Comparison of ENCODE assay signal across 8 mouse cellular contexts in genomic region chr9:22467371-22468169, GRCm38 (mm10). TPM values are rescaled to one million over a fixed set of nuclear protein-coding genes. Genes with fewer than 3 reads are reported as not detected.
DNase-seq lines count a peak whose midpoint lies in the region; ATAC-seq and TF ChIP-seq lines count a peak whose summit lies in the region.

No protein-coding gene starts in this region.

- no peak for TF ChIP-seq POLR2A in ES-Bruce4 (IDR thresholded peaks at IDR 0.05; ENCODE audit: insufficient read depth, low read length)

- under 1% methylated on average over 73 of the region's 73 CpGs for WGBS in embryonic facial prominence, embryonic 10.5 days
- under 1% methylated on average over 58 of the region's 73 CpGs for WGBS in heart, embryonic 16.5 days

- peak overlapping the region; percentile 76 for H3K9ac ChIP-seq in ES-Bruce4 (ENCODE audit: low read depth, poor library complexity, severe bottlenecking)
- peak overlapping the region; percentile 96 for H3K9ac ChIP-seq in heart, embryonic 16.5 days (ENCODE audit: low read length)

- H3K4me2 ChIP-seq in heart, embryonic 16.5 days (ENCODE audit: low read depth, low read length), result peak overlapping the region; percentile 70

- peak; percentile 54 to 57 for DNase-seq in adrenal gland, adult 18-20 months (ENCODE audit: low spot score in 2 of 2)
- DNase-seq in embryonic facial prominence, embryonic 10.5 days (ENCODE audit: low spot score), result no peak
- peak; percentile 38 to 68 for DNase-seq in kidney, postnatal 25 days
- peak; percentile 56 for DNase-seq in lung, postnatal 10 days
- peak; percentile 51 for DNase-seq in retina, embryonic 14.5 days (ENCODE audit: low spot score)
- no peak for DNase-seq in Muller cell, postnatal 12 days (ENCODE audit: inconsistent ontology term)

- H3K27ac ChIP-seq in ES-Bruce4 (ENCODE audit: insufficient read depth, low read length), result no peak overlapping the region
- H3K27ac ChIP-seq in embryonic facial prominence, embryonic 10.5 days (replicated peaks), result peak overlapping the region; percentile 94
- H3K27ac ChIP-seq in heart, embryonic 16.5 days (ENCODE audit: low read length), result peak overlapping the region; percentile 94

- H3K4me1 ChIP-seq in ES-Bruce4 (ENCODE audit: control insufficient read depth, insufficient read depth, low read length), result no peaks in the 10 kb centered on the region
- peaks cover 8% of the 10 kb centered on the region for H3K4me1 ChIP-seq in embryonic facial prominence, embryonic 10.5 days
- H3K4me1 ChIP-seq in heart, embryonic 16.5 days (ENCODE audit: control insufficient read depth, insufficient read depth, low read length), result no peaks in the 10 kb centered on the region; the same call in 1 of the 2 replicates

- ATAC-seq in heart, embryonic 16.5 days (replicated peaks; ENCODE audit: extremely low read depth, insufficient read depth, low FRiP score), result peak; percentile 49

- peak overlapping the region; percentile 92 for H3K4me3 ChIP-seq in ES-Bruce4 (ENCODE audit: low read depth, low read length)
- H3K4me3 ChIP-seq in embryonic facial prominence, embryonic 10.5 days, result peak overlapping the region; percentile 91
- H3K4me3 ChIP-seq in heart, embryonic 16.5 days (ENCODE audit: low read length), result peak overlapping the region; percentile 89

- H3K27me3 ChIP-seq in ES-Bruce4 (ENCODE audit: control insufficient read depth, insufficient read depth, low read length, poor library complexity, severe bottlenecking), result no peaks in the 10 kb centered on the region
- no peaks in the 10 kb centered on the region for H3K27me3 ChIP-seq in embryonic facial prominence, embryonic 10.5 days (replicated peaks; ENCODE audit: low read depth, poor library complexity, severe bottlenecking)
- no peaks in the 10 kb centered on the region for H3K27me3 ChIP-seq in heart, embryonic 16.5 days (ENCODE audit: control insufficient read depth, insufficient read depth, low read length)

- no peak for TF ChIP-seq EP300 in ES-Bruce4 (IDR thresholded peaks at IDR 0.05; ENCODE audit: insufficient read depth, low read depth, low read length)

- no peak for TF ChIP-seq CTCF in ES-Bruce4 (IDR thresholded peaks at IDR 0.05; ENCODE audit: low read depth, low read length)

- H3K9me3 ChIP-seq in ES-Bruce4 (replicated peaks; ENCODE audit: control insufficient read depth, insufficient read depth, low read length, poor library complexity, severe bottlenecking), result no peaks in the 10 kb centered on the region
- no peaks in the 10 kb centered on the region for H3K9me3 ChIP-seq in embryonic facial prominence, embryonic 10.5 days
- no peaks in the 10 kb centered on the region for H3K9me3 ChIP-seq in heart, embryonic 16.5 days (replicated peaks; ENCODE audit: control insufficient read depth, low read length)

- H3K36me3 ChIP-seq in ES-Bruce4 (ENCODE audit: control insufficient read depth, insufficient read depth, low read length, poor library complexity, severe bottlenecking), result peaks cover 3% of the 10 kb centered on the region; the same call in 1 of the 2 replicates
- H3K36me3 ChIP-seq in embryonic facial prominence, embryonic 10.5 days (replicated peaks), result peaks cover 22% of the 10 kb centered on the region
- peaks cover 6% of the 10 kb centered on the region; the same call in 1 of the 2 replicates for H3K36me3 ChIP-seq in heart, embryonic 16.5 days (ENCODE audit: control insufficient read depth, insufficient read depth)

RNA-seq across cellular contexts. Expression of gene Rp9, which starts 2.0 kb away (rescaled TPM):
- 41.5 and 42.8 TPM in 2 replicates for polyA plus RNA-seq in ES-Bruce4 (2011; ENCODE audit: insufficient read depth, insufficient read length, low read depth, missing spikeins)
- total RNA-seq in adrenal gland, adult 18-20 months (2021), result 10 to 100 TPM; 31.6 to 35.5 TPM
- polyA plus RNA-seq in embryonic facial prominence, embryonic 10.5 days (2016; fragmentation: Nextera tagmentation; extraction: Ambion mirVana), result 46.9 and 51.0 TPM in 2 replicates
- 47.3 and 48.4 TPM in 2 replicates for polyA plus RNA-seq in heart, embryonic 16.5 days (2015; fragmentation: Nextera tagmentation; extraction: Ambion mirVana)

RNA-seq across cellular contexts. Expression of gene Bbs9, which starts 7.9 kb away (rescaled TPM):
- polyA plus RNA-seq in ES-Bruce4 (2011; ENCODE audit: insufficient read depth, insufficient read length, low read depth, missing spikeins), result 17.9 and 20.3 TPM in 2 replicates
- total RNA-seq in adrenal gland, adult 18-20 months (2021), result 10 to 100 TPM; 12.5 to 16.5 TPM
- 11.9 and 12.9 TPM in 2 replicates for polyA plus RNA-seq in embryonic facial prominence, embryonic 10.5 days (2016; fragmentation: Nextera tagmentation; extraction: Ambion mirVana)
- 7.9 and 8.1 TPM in 2 replicates for polyA plus RNA-seq in heart, embryonic 16.5 days (2015; fragmentation: Nextera tagmentation; extraction: Ambion mirVana)

RNA-seq across cellular contexts. Expression of gene Gm17545, which starts 13.5 kb away (rescaled TPM):
- polyA plus RNA-seq in ES-Bruce4 (2011; ENCODE audit: insufficient read depth, insufficient read length, low read depth, missing spikeins), result not detected in 2 replicates
- total RNA-seq in adrenal gland, adult 18-20 months (2021), result not detected
- polyA plus RNA-seq in embryonic facial prominence, embryonic 10.5 days (2016; fragmentation: Nextera tagmentation; extraction: Ambion mirVana), result not detected in 2 replicates
- not detected in 2 replicates for polyA plus RNA-seq in heart, embryonic 16.5 days (2015; fragmentation: Nextera tagmentation; extraction: Ambion mirVana)

RNA-seq across cellular contexts. Expression of gene 9530077C05Rik, which starts 56.3 kb away (rescaled TPM):
- 2.7 and 3.8 TPM in 2 replicates for polyA plus RNA-seq in ES-Bruce4 (2011; ENCODE audit: insufficient read depth, insufficient read length, low read depth, missing spikeins)
- 1 to 10 TPM; 3.2 to 5.0 TPM for total RNA-seq in adrenal gland, adult 18-20 months (2021)
- 6.2 and 6.8 TPM in 2 replicates for polyA plus RNA-seq in embryonic facial prominence, embryonic 10.5 days (2016; fragmentation: Nextera tagmentation; extraction: Ambion mirVana)
- polyA plus RNA-seq in heart, embryonic 16.5 days (2015; fragmentation: Nextera tagmentation; extraction: Ambion mirVana), result 3.0 and 3.7 TPM in 2 replicates

Comparison
In these comparisons a context has a peak if more than half of its experiments do, and no peak if none do; other contexts are left out.
1. DNase-seq: peak in adrenal gland, adult 18-20 months (2 of 2), kidney, postnatal 25 days (2 of 2), lung, postnatal 10 days (single experiment) and retina, embryonic 14.5 days (single experiment); none in embryonic facial prominence, embryonic 10.5 days (single experiment) and Muller cell, postnatal 12 days (single experiment).
2. Peak in every context shown above with its lines, with median percentiles within 50 percentile points of each other: H3K4me3 ChIP-seq.